Mouse (Mus musculus) mouse trophoblast stem cell (cell line): ENCODE results near the gene Ccdc58.
"Not testable (repeated sequence)": the region's sequence is repeated elsewhere in the genome, so short reads cannot be mapped to it uniquely, and the experiment has no call there.

ENCODE experiments used
- in situ Hi-C, 2 experiments: fragments of 300-500 bp; cut with MseI, MboI; formaldehyde crosslinking; loops; 2 replicates in 1 of 2; 3 replicates in 1 of 2; pipeline ENCODE4 v1.15.1; 2025

Gene Ccdc58

DNA sequence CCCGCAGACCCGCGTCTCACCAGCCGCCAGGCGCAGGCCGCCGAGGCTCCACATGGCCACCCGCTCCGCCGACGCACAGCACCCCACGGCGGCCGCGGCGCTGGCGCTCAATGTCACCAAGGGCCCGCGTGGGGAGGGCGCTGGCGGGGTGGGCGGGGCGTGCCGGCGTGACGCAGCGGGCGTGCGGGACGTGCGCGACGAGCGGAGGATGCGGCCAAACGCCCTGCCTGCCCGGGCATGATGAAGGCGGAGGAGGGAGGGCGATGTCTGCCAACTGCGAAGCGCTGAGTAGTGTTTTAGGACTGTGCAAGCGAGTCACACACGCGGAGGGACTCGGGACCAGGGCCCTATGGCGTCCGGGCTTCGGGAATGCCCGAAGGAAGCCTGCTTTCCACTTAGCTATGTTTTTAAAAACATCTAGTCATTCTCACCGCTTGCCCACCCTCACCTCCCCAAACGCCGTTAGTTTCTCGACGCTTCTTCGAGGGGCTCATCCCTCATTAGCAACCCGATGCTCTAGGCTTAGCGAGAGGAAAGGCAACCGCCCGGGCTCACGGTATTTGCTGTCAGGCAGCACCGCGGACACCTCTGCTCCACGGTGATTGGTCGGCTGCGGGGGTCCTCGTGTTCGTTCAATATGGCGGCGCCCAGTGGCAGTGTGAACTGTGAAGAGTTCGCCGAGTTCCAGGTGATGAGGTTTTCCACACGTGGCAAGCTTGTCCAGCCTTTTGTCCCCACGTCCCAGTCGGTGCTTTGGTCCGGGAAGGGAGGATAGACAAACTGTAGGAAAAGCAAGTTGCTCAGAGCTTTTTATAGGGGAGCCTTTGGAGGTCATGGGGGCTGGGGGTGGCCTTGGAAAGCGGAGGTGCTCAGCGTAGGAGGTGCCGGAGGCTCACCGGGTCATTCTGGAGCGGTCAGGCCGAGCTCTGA, at the start of gene Ccdc58, which contains the start of gene Fam162a:
TSS of gene Ccdc58 (plus strand) at position 236 of the 930 bp plus-strand sequence.
TSS of gene Fam162a (minus strand) at position 145 of the 930 bp plus-strand sequence.
- in situ Hi-C loops = no loop called here

DNA sequence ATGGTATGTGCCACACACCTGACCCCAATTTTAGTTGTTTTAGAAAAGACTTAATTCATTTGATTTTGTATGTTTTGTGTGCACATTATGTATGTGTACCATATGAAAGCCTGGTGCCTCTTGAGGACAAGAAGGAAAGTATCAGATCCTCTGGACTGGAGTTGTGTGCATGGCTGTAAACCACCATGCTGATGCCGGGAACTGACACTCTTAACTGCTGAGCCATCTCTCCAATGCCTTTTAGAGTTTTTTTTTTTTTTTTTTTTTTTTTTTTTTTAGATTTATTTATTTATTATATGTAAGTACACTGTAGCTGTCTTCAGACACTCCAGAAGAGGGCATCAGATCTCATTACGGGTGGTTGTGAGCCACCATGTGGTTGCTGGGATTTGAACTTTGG, 43.4 kb upstream of the Ccdc58 start:
- in situ Hi-C loops = not testable (repeated sequence)

DNA sequence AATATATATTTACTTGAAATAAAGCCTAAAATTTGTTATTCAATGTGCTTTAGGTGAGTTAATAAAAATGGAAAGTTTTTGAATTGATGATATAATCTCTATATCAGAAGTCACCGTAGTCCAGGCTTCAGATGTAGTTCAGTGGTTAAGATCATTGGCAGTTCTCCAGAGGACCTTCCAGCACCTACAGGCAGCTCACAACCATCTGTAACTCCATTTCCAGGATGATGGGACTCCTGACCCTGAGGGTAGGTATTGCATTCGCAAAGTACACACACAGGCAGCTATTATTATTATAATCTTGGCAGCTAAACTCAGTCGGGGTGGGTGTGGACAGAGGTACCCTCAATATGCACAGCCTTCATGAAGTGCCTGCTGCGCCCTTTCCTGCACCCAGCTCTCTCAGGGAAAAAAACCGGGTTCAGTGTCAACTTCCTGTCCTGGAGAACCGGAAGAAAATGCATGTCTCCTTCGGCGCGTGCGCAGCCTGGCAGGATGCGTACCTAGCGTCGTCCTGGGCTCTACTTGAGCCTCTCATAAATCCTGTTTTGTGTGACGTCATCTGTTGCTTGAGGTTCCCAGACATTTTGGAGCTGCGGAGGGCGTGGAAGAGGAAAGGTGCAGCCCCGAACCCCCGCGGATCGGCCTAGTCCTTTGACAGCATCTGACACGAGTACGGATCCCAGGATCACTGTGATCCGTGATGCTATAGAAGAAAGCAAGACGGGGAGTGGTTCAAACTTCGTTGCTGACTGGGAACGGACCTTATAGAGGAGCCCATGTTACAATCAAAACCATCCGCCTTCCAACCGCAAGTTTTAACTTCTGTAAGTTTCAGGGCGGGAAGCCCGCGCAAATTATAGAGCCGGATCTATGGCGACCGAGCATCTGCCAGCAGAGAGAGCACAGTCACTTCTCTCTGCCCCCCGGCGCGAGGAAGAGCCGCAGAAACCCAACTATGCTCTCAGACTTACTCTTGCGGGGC, 30.6 kb upstream of the Ccdc58 start, which contains the start of gene Wdr5b:
TSS of gene Wdr5b (plus strand) at position 551 of the 985 bp plus-strand sequence.
- in situ Hi-C loops = no loop called here

DNA sequence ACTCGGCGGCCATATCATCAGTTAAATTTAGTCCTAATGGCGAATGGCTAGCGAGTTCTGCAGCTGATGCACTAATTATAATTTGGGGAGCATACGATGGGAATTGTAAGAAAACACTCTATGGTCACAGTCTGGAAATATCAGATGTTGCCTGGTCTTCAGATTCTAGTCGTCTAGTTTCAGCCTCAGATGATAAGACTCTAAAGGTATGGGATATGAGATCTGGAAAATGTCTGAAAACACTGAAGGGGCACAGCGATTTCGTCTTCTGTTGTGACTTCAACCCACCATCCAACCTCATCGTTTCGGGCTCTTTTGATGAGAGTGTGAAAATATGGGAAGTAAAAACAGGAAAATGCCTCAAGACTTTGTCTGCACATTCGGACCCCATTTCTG, 29.9 kb upstream of the Ccdc58 start:
- in situ Hi-C loops = no loop called here

DNA sequence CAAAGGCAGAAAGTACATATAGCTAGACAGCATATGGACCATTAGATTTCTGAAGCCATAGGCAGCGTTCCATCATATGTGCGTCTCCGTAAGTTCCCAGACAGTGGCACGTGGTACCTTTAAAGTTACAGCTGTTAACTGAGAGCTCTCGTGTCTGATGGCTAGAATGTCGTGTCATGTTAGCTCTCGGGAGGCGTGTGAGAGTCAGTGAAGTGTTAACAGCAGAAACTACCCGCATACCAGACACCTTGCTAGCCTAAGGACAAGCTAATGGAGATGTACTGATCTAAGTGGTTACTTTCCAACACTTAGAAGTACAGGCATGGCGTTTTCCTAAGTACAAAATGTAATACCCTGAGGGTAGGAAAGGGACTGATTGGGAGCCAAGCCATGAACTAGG, 28.4 kb upstream of the Ccdc58 start:
- in situ Hi-C loops = no loop called here

DNA sequence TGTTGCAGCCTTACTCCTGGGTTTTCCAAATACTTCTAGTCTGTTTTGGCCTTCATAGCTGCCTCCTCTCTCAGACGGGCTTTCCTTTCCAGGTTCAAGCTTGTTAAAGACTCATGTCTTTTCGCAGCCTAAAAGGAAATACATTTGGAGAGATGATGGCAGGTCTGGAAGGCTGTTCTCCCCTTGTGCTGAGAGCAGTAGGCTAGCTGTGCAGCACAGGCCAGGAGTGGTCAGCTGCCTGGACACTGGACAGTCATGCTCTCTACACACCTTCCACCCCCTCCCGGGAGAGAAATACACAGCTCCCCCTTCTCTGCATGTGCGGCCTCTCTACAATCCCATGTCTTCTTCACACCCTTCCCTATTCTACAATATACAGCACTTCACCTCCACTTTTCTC, 27.5 kb upstream of the Ccdc58 start:
- in situ Hi-C loops = no loop called here

DNA sequence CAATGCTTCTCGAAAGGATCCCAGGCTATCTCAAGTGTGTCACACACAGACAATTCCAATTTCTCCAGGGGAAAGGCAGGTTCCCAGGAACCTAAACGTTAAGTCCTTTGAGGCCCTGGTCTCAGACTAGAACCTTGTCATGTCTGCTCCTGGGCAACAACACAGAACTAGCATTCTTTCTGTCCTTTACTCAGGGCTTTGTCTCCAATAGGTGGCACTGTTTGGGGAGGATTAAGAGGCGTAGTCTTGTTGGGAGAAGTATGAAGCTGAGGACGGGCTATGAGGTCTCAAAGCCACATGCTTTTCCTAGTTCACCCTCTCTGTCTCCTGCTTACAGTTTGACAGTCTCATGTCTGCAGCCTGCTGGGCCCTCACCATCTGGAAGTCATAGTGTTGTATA, 23.9 kb upstream of the Ccdc58 start:
- in situ Hi-C loops = no loop called here

DNA sequence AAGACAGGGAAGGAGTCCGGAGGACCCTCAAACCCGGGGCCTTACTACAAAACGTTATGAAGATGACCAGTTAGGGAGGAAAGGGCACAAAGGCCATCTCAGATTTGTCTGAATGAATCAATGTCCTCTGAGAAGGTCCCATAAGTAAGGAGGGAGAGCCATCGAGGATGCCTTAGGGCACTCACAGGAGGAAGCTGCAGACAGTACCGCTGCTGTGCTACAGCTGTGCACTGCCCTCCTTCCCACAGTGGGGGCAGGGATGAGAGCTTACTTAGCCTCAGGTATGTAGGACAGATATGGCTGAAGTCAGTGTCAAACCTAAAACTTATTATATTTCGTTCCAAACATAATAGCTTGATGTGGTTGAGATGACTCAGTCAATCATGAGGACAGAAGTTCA, 20.0 kb upstream of the Ccdc58 start:
- in situ Hi-C loops = no loop called here

DNA sequence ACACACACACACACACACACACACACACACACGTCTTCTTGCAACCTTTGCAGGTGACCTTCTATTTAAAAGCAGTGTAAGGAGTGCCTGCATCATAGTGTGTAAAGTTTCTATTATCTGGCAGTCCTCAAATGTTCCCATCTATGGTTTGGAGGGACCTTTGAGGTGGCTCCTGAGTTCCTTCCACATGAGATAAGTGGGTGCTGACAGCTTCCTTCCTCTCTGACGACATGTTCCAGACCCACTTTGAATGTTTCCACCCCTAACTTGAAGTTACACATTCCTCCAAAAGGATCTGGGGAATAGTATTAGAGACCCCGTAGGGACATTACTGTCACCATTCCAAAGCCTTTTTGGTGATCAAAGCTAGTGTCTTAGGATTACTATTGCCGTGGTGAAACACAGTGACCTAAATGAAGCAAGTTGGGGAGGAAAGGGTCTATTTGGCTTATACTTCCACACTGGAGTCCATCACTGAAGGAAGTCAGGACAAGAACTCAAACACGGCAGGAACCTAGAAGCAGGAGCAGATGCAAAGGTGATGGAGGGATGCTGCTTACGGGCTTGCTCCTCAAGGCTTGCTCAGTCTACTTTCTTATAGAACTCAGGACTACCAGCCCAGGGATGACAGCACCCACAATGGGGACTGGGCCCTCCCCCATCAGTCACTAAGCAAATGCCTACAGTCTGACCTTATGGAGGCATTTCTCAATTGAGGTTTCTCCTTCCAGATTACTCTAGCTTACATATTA, 17.8 kb upstream of the Ccdc58 start:
- in situ Hi-C loops = no loop called here

DNA sequence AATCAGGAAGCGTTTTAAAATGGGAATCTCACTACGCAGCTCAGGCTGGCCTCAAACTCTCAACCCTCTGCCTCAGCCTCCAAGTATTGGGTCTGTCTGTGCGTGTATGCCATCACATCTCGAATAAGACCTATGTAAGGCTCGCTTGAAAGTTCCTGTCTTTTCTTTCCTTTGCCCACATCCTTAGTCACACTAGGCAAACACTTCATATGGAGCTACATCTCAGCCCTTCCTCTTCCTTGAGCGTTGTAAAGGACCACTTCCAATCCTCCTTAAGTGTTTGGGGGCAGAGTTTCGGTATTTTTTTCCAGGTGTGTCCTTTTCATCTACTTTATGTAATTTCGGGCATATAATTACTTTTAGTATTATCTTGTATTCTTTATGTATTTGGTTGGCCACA, 16.6 kb upstream of the Ccdc58 start:
- in situ Hi-C loops = no loop called here

DNA sequence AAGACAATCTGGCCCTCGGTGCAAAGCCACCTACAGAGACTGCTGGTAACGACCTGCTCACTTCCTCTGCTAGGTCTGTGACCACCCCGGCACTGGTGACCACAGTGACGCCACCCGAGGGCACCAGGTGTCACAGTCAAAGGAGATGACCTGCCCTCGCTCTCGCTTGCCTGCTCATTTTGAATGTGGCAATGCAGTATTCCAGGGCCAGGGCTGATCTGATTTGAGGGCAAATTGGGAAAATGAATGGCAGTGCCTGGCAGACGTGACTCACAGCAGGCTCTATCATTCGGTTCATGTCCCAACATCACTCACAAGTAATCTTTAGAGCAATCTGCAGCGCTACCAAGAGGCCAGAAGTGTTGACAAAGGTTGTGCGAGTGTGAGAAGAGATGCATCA, 15.1 kb upstream of the Ccdc58 start:
- in situ Hi-C loops = no loop called here

DNA sequence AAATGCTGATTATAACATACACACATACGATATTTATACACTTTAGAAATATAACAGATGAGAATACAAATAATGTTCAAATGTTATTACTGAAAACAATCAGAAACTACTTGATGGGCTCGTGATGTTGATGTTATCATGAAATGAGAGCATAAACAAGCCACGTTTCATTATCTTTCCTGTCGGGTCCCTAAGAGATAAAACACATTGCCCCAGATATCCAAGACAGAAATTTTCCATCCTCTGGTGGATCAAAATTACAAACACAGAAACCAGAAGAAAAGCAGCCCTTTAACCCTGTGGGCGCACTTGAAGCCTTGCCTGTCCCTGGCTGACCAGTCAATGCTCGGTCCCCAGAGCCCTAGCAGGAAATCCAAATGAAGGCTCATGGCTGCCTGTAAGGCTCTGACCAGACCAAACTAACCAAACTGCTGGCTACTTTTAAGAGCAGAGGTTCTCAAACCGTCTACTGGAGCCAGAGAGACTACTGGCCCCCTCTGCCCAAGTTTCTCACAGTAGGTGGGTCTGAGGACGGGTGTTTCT, 13.5 kb upstream of the Ccdc58 start:
- in situ Hi-C loops = no loop called here

DNA sequence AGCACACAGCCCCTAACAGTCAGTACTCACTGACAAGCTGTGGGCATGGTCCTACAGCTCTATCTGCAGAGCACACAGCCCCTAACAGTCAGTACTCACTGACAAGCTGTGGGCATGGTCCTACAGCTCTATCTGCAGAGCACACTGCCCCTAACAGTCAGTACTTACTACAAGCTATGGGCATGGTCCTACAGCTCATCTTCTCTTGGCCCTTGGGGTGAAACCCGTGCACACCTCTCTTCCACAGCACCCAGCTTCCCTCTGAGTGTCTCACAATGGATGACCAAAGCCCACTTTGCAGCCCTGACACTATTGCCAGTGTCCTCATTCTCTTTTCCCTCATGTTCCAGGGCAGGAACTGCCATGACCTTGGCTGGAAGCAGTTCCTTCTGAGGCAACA, 9.0 kb upstream of the Ccdc58 start:
- in situ Hi-C loops = not testable (repeated sequence)

DNA sequence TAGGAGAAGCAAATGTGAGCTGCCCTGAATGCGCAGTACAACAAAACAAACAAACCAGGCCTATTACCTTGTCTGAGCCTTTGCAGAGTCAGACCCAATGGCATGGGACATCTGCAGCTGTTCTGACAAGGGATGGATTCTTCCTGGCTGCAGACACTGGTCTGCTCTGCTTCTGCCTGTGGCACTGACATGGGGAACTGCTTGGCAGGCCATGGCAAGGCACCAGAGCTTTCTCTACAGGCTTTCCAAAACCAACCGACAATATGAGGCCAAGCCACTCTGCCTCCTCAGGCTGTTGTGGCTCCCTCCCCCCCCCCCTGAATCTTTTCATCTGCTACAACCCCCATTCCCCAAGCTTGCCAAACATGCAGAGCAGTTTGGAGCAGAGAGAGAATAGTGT, 8.2 kb upstream of the Ccdc58 start:
- in situ Hi-C loops = no loop called here

DNA sequence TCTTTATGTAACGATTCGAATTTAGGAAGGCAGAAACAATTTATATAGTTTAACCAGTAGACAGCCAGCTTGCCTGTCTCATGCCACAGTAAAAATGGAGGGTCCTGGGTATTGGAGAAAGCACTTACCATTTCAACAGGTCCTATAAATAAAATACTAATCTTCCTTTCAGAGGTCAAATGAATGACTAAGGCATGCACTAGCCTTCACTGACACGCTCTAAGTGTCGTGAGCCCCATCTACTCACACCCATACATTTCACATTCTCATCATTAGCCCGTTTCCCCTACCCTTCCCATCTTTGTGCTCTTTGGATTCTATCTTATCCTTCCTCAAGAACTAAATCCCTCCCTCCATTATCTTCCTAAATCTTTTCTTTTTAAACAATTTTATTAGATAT, 6.6 kb upstream of the Ccdc58 start:
- in situ Hi-C loops = no loop called here

DNA sequence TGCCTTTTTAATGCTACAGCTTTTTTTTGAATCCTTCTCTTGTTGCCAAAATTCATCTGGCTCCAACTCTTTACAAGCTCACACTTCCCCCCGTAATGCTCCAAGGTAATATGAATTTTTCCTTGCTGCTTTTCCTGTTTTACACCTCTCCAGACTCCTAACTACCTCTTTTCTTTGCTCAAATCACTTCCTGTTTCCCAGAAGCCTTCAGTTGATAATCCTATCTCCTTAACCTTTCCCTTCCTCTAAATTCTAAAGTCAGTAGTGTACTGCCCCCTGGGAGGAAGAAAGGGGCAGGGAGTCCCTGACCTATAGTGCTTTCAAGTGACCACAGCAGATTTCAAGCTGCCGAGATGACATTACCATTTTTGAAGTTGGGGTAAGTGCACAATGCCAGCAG, 3.8 kb upstream of the Ccdc58 start:
- in situ Hi-C loops = no loop called here

DNA sequence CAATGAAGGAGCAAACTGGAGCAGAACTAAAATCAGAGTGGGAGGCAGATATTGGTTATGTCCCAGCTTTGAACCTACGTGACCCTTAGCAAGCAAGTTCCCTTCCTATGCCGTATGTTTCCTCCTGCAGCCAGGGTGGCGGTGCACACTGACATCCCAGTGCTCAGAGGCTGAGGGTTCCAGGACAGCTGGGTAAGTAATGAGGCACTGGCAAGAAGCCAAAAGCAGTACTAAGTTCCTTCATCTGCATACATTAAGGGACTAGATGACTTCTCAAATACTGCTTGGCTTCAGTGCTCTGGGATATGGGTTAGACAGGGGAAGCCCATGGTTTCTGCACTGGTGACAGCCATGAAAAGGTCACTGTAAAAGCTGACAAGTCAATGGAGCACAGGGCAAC, 3.1 kb upstream of the Ccdc58 start:
- in situ Hi-C loops = no loop called here

DNA sequence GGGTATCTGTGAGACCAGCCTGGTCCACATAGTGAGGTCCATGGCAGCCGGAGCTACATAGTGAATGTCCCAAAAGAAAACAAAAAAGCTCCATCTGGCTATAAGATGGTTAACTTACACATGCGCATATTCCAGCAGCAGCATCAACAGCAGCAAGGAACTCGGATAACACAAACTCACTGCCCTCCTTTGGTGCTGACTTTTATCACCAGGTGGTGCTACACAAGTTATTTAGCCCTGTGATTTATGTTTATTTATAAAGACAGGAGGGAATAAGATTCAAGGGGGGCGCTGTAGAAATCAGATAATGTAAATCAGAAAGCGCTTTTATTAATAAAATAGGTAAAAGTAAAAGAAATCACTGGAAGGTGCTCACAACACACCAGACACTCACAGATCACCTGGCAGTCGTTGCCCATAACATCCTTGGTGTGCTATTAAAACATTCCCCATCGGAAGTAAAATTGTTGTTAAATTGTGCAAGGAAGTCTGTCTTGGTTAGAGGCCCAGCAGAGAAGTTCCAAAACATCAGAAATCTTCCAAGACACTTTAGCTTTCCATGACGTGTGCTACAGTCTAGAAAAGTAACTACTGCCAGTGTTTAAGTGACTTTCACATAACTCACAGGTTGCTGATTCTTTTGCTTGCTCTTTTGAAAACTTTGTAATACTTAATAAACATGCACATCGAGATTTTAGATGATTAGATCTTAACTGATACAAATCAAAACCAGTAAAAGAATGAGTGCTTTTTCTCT, 1.5 kb upstream of the Ccdc58 start:
- in situ Hi-C loops = no loop called here

DNA sequence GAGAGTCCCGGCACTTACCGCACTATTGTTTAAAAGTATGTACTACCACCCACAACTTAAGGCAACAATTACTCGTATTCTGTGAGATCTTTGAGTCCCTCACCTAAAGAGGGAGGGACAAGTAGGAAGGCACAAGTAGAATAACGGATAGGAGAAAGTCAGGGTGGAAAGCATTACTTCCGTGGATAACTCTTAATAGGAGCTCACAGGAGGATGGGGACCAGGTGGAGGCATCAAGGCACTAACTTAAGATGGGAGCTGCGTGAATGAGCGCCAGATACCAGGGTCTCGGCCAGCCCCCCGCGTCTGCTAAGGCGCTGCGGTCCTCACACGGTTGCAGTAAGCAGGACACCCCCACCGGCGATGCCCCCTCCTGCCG, 425 bp upstream of the Ccdc58 start:
- in situ Hi-C loops = no loop called here

DNA sequence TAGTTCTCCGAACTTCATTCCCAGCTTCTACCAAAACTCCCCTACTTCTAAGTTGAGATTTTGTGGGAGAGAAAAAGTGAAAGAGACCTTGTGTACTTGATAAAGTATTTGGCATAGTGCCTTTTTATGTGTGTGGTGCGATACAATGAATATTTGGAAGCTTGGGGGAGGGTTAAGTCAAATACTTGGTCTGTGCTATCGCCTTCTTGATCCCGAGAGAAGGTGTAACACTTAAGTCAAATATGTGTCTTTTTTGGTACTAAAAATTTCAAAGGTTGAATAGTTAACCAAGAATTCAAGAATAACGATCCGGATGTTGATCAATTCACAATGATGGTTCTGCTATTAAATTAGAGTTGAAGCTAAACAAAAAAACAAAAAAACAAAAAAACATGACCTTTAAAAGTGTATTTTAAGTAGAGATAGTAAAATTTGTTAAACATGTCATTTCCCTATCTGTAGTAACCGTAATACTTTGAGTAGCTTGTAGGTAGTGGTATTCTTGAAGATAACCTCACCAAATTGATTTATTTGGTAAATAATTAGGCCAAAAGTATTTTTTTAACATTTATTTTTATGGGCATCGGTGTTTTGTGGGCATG, 1.0 kb downstream of the Ccdc58 start:
- in situ Hi-C loops = no loop called here
